Mouse (Mus musculus): Measurements from ENCODE around the gene Phf24.

- TF ChIP-seq EP300 (IDR thresholded peaks at IDR 0.05; ENCODE audit: low read length) (no peak), HCFC1 (IDR thresholded peaks at IDR 0.05; ENCODE audit: low read depth, low read length) (no peak), MAFK (IDR thresholded peaks at IDR 0.05; ENCODE audit: insufficient replicate concordance, low read length) (no peak), USF2 (conservative IDR thresholded peaks at IDR 0.05; ENCODE audit: low read depth, low read length) (no peak), KAT2A (IDR thresholded peaks at IDR 0.05; ENCODE audit: insufficient replicate concordance, low read length) (no peak), MEF2A (IDR thresholded peaks at IDR 0.05; ENCODE audit: borderline replicate concordance, low read depth, low read length) (no peak), CTCF (conservative IDR thresholded peaks at IDR 0.05 in 1 of 2, IDR thresholded peaks at IDR 0.05 in 1 of 2; ENCODE audit: low read depth in 2 of 2, low read length in 2 of 2) (no peak), TCF12 (IDR thresholded peaks at IDR 0.05; ENCODE audit: low read depth, low read length) (no peak), POLR2A (IDR thresholded peaks at IDR 0.05; ENCODE audit: low read depth, low read length) (no peak), NRF1 (IDR thresholded peaks at IDR 0.05; ENCODE audit: low read depth, low read length) (no peak), JUND (conservative IDR thresholded peaks at IDR 0.05; ENCODE audit: low read depth, low read length) (no peak), TBP (conservative IDR thresholded peaks at IDR 0.05; ENCODE audit: low read depth, low read length) (no peak)
Measured at GRCm38 (mm10) chr4:42874134-42874533, 42.3 kb upstream of the Phf24 start, which contains the start of gene Fam205c.

Data from CH12.LX (cell line).